Mouse (Mus musculus) hematopoietic stem cell, adult 5-6 weeks (primary cell): ENCODE measurements at regions not wholly inside any gene's neighbourhood (a gene's known extent, or its start where the extent isn't known, plus 50 kb on each side); places are given as distances from the start of the nearest gene placed in this dataset.

Experiments
- ATAC-seq, 2 experiments: fragments of 125-278 bp in 1 of 2; replicated peaks in 1 of 2; 2 replicates each; pipeline ENCODE4 v1.8.0; 2016 to 2017; ENCODE audit warnings: inconsistent platforms in 2 of 2, mild to moderate bottlenecking in 2 of 2, moderate number of reproducible peaks in 2 of 2, low read depth in 1 of 2, moderate TSS enrichment in 1 of 2; ENCODE audit not compliant: low FRiP score in 2 of 2, poor library complexity in 2 of 2, severe bottlenecking in 2 of 2, insufficient read depth in 1 of 2, low TSS enrichment in 1 of 2

DNA sequence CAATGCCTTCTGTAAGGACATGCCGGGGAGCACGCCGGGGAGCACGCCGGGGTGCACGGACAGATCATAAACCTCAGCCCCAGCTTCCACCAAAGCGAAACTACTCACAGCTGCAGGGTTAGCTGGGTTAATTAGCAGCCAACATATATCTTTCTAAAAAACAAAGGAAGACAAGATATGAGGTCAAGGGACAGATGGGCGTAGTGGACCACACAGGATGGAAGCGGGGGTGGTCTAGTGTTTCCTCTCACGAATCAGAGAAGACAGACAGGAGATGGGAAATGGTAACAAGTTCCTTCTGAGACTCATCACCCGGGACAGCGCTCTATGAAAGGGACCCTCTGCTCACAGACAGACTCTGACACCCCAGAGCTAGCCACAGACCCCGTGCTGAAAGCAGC is 60.0 kb upstream of the Ajap1 start:
- ATAC-seq, result no peak

DNA sequence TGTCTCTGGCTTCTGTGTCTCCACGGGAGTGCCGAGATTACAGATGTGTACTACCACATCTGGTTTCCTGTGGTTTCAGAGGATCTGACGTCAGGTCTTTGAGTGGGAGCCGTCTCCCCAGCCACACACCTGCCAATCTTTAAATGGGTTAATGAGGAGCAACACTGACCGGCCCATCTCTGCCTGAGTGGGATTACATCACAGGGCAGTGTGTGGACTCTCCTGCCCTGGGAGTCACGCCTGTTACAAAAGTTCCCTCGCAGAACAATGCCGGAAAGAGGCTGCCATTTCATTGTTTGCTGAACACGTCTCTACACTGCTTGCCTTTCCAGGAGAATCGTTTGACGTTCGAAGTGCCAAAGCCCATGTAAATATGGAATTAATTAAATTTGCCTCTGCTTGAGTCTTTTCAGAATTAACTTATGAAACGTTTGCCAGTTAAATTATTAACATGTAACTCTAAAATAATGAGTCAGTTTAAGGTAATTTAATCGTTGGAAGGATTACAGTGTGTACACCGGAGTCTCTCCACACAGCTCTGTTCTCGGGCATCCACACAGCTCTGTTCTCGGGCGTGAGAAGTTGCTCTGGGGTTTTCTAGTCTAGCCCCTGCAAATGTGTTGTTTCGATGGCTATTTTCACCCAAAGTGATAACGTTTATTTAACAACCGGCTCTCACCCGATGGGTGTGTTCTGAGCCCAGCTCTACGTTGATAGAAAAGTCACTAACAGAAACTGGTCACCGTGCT is 61.5 kb upstream of the Ajap1 start:
- ATAC-seq, result no peak

DNA sequence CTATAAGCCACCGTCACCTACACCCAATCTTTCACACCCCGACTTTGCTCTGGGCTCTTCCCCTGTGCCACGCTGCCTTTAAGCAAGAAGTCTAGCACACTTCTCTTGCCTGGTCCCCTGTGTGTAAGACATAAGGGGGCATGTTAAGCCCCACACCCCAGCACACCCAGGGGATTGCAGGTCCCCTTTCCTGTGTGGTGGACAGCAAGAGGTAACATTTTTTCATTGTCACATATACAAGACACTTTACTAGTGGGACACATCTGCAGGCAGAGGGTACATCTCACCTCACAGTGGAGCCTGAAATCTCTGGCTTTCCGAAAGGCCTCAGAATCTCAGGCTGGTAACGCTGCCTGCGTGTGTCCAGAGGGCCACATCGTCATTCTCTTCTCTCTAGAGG is 64.1 kb upstream of the Ajap1 start:
- ATAC-seq, result no peak

DNA sequence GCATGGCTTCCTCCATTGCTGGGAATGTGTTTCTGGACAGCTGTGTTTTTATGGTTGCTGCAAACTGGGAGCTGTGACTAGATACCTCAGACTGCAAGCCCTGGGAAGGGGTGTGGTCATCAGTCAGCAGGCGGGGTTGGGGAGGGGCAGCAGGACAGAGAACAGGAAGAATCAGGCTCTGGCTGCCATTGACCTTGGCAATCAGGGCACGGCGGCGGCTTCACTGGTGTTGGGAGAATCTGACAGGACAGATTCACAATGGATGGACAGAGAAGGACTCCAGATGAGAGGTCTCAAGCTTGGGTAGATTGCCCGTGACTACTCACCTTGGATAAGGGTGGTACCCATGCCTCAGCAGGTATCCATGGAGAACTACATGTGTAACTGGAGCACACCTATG is 64.5 kb upstream of the Ajap1 start:
- no peak for ATAC-seq

DNA sequence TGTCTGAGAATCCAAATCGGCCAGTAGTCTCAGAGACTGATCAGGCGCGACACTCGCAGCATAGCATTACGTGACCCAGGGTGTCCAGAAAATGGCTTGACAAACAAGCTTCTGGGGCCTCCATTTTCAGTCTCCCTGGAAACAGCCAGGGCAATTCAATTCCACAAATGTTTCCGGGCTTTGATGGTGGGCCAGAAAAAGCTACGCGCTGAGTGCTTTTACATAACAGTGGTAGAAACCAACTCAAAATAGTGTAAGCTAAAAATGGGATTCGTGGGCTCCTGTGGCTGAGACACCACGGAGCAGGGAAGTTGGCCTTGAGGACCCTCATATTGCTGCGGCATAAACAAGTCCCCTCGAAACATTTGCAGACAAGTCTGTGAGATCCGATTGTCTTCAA is 65.3 kb upstream of the Ajap1 start:
- ATAC-seq, result no peak

DNA sequence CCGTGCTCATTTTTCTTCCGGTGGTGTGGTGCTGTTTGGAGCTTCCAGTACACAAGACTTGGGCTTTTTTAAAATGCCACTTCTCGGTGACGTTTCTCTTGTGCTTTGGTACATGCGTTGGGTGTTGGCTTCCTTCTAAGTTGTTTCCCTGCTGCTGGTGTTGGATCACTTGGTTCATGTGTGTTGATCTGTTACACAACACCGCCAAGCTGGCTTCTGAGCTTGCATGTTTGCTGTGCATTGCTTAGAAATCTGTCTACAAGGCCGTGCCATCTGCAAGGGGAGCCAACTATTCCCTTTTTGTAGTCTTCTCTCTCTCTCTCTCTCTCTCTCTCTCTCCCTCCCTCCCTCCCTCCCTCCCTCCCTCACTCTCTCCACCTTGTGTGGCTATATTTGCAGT is 68.7 kb upstream of the Ajap1 start:
- no peak for ATAC-seq

DNA sequence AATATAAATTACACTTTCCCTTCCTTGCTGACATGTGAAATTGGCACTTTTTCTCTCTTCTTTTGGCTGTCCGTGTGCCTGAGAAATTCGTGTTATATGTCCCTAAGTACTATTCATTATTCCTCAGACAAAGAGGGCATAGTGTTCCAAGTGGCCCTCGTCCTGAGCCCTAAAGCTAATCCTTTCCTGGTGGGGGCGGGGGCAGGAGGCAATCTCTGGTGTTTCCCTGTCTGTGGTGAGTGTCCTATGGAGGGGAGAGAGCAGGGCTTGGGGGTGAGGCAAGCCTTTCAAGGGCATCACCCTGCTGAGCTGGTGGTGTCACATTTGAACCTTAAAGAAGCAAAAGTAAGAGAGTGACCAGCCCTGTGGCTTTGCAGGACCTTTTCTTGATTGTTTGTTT is 69.9 kb upstream of the Ajap1 start:
- ATAC-seq, result no peak

DNA sequence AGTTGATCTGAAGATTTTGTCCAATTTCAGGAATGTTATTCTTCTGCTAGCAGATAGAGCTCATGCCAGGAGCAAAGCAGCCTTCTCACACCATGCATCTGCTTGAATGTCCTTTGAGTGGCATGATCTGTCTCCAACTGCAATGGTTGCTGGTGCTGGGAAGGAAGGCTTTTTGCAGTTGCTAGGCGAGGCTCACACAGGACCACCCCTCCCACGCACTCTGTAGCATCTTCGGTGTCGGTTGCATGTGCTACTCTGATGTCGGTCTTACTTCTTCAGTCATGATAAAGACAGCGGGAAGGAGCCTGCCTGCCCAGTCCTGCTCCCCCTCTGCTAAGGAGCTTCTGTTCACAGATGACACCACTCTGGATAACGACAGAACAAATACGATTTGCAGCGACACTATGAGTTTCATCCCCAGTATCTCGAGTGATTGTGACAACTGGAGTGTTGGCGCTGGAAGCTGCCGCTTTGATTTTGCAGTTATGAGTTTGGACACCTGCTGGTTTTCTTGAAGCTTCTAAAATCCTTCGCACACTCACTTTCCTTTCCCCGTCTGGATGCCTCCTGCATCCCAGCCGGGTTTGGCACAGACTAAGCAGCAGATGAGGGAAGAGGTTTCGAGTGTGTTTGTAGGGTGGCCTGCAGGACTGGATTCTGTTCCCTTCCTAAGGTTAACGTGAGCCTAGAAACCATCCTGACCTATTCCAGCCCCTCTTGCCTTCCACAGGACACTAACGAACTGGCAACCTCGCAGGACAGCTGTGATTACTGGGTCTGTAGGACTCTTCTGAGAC is 75.4 kb upstream of the Ajap1 start:
- no peak for ATAC-seq

DNA sequence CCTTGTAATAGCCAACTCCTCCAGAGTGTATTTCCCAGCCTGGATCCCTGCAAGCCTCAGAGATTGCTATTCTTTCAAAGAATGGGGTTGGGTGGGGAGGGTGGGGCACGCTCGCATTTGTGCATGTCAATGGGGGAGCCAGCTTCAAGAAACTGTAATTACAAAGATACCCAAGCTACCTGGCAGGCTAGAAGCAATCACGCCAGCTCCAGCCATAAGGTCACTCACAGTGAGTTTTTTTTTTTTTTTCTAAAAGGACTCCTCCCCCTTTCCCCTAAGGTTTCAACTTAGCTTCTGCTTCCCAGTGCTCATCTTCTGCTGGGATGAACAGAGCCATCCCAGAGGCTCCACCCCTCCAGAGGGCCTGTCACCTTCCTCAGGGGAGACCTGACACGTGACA is 77.0 kb upstream of the Ajap1 start:
- no peak for ATAC-seq

DNA sequence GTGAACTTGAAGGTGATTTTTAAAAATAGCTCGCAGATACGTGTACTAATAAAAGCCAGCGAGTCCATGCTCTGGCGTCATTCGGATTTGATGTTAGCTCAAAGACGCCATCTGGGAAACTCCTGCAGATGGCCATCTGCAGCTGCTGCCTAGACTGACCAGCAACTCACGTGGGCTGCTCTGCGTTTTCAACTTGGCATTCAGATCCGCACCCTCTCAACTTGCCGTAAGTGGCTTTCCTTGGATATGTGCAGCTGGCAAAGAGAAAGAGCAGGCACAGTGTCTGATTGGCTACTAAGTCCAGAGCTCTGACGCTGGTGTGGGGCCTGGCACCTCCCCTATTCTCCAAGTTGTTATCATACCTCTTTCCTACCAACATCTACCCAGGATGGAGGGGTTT is 77.6 kb upstream of the Ajap1 start:
- no peak for ATAC-seq

DNA sequence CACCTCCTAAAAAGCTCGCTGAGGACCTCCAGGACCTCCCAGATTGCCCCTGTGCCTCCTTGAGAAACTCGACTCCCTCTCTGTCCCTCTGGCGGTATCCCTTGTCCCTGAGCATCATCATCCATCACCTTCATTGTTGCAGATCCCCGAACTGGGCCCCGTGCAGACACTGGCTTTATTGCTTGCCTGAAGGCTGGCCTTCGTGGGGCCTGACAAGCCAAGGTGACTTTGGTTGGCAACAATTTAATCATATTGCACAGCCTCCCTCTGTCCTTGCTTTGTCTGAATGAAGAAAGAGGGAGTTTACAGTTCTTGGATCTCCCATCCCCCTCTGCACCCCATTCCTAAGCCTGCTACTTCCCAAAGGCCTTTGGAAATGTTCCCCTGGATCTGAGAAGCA is 78.3 kb upstream of the Ajap1 start:
- ATAC-seq, result no peak

DNA sequence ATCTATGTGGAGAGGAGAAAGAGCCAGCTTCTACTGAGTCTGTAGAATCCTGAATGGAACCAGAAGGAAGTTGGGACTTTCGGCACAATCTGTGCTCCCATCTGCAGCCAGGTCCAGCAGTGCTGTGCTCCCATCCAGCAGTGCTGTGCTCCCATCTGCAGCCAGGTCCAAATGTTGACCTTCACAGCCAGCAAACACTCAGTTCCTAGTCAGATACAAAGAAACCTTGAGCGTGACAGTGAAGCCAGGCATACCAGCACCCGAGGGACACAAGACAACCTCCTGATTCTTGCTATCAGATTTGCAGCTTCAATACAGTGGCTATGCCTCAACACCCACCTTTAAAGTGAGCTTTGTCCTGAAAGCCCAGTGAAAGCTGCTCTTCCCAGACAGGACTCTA is 79.4 kb upstream of the Ajap1 start:
- ATAC-seq, result no peak

DNA sequence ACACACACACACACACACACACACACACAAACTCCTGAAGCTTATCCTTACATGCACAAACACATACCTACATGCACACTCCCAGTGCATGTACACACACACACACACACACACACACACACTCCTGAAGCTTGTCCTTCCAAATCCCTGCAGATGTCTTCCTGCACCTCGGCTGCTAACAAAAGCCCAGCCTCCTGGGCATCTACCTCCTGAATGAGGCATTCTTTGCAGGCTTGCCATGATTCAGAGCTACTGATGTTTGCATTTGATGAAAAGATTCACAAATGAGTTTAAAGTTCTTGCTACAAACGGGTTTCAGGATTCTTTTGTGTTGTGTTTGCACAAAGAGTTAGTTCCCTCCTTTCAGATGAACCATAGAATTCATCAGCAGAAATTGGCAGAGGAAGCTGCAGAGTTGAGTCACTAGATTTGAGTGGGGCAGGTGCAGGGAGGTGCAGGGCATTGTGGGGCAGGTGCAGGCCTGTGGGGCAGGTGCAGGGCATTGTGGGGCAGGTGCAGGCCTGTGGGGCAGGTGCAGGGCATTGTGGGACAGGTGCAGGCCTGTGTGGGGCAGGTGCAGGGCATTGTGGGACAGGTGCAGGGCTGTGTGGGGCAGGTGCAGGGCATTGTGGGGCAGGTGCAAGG is 84.8 kb upstream of the Ajap1 start:
- ATAC-seq, result no peak

DNA sequence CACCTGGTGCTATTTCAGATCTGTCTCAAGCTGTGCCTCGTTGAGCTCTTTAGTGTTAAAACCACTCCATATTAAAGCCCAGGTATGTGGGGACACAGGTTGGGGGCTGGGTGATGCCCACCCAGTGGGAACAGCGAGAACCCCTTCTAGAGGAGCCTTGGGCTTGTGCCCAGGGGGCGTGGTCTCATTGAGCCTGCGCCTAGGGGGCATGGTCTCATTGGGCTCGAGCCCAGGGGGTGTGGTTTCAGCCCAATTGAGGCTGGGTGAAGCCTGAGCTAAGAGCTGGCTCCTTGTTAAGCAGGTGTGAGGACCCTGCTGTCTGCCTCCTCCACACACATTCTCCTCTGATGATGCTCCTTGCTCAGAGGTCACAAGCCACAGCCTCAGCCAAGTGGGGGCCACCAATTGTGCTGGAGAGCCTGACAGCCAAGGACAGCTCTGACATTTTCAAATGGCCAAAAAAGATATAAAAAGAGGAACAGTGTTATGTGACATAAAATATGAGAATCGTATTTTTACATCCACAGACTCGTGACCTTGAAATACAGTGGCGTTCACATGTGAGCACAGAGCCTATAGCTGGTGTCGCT is 90.7 kb upstream of the Ajap1 start:
- ATAC-seq, result no peak

DNA sequence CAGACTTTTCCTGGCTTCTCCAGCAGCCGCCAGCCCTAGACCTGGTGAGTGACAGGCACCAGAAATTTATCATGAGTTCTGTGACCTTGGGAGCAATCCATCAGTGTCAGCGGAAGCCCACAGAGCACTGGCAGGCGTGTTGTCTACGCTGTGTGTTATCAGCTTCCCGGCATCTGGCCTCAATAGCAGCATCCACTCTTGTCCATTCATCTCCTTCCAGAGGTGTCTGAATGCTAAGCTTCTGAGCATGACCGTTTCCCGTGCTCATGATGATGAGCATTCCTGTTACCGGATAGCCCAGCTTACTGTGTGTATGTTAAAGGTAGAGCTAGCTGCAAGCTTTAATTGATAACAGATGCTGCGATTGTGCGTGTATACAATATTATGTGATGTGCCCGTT is 110.7 kb upstream of the Ajap1 start:
- ATAC-seq, result no peak

DNA sequence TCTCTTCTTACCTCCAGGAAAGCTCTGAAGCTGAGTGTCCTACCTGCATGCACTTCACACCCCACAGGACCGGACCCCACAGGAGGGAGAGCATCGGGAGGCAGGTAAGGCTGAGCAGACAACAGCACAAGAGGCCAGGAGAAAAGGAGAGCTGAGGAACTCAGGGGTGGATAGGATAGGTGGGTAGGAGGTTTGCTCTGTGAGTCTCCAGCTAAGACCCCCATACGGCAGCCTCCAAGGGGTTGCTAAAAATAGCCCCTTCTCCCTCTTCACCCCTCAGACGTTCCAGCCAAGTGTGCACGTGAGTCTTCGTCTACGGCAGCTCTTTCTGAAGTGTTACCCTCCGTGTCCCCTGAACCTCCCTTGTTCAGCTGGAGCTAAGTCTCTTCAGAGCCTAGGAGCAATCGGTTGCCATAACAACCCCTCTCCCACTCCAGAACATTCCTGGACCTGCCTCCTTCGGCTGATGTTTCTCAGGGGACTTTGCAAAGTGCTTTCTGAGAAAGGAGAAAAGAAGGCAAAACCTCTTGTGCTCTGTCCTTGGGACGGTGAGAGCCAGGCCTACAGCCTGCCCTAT is 117.3 kb upstream of the Ajap1 start:
- ATAC-seq, result no peak

DNA sequence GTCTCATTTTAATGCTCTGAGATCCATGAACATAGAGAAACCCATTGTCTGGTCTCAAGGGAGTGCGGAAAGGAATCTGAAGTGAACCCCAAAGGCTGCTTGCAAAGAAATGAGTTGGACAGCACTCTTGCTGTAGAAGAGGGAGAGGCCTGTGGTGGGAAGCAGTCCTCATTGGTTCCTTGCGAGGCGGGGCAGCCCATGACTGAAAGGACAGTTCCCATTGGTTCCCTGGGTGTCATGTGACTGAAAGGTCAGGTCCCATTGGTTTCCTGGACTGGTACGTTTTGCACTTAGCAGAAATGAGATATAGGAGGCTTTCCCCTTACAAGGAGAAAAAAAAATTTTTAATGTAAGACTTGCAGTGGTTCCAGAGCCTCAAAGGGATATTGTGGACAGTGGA is 119.9 kb upstream of the Ajap1 start:
- no peak for ATAC-seq
